Mouse (Mus musculus): ENCODE measurements around the gene Klhdc9. TPM values are rescaled to one million over a fixed set of nuclear protein-coding genes. Genes with fewer than 3 reads are reported as not detected.
"Not testable (repeated sequence)": the region's sequence is repeated elsewhere in the genome, so short reads cannot be mapped to it uniquely, and the experiment has no call there.

Gene Klhdc9
- total RNA-seq, 2 experiments from 2014 or later, result 4.4 to 4.8 TPM

DNA sequence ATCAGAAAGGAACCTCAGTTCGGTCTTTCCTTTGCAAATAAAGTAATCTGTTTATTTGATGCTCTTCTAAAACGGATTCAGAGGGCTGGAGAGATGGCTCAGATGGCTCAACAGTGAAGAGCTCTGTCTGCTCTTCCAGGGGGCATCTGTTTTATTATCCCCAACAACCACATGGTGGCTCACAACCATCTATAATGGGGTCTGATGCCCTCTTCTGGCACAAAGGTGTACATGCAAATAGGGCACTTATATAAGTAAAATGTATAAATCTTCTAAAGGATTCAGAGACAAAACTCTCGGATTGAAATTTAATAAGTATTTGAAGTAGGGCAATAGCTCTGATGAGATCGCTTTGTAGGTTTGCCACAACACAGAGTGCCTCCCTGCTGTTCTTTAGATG lies 2.2 kb downstream of the Klhdc9 start:
- intact Hi-C loops (cut with DNase I), result no loop called here
- DNase-seq, result no peak

DNA sequence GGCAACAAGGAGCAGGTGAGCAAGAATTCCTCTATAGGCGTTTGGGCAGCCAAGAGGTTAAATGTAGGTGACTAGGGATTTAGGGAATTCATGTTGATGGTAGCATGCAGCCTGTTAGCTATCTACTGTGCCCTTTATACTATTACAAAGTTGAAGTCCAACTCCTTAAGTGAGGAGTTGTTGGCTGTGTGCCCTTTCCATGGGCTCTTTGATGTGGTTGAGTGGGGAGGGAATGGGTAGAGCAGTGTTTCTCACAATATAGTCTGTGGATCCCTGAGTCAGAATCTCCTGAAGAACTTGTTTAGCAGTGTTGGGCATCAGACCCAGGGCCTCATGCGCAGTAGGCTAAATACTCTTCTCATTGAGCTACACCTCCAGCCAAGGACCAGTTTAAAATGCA lies 3.8 kb downstream of the Klhdc9 start:
- DNase-seq, result no peak
- intact Hi-C loops (cut with DNase I), result no loop called here

DNA sequence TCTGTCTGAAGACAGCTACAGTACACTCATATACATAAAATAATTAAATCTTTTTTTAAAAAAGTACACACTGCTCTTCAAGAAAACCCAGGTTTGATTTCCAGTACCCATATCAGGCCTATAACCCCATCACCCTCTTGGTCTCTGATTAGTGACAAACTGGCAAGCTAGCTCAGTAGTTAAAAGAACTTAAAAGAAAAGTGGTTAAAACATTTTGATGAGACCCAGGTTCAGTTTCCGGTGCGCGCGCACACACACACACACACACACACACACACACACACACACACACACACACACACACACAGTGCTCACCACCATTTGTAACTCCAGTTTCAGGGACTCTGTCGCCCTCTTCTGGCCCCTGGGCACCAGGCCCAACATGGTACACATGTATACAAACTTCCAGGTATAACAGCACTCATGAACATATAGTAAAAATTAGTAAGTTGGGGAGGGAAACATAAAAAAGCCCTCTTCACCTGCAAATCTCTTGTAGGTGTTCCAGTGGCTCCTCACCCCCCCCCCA lies 4.7 kb downstream of the Klhdc9 start:
- intact Hi-C loops (cut with DNase I), result no loop called here

DNA sequence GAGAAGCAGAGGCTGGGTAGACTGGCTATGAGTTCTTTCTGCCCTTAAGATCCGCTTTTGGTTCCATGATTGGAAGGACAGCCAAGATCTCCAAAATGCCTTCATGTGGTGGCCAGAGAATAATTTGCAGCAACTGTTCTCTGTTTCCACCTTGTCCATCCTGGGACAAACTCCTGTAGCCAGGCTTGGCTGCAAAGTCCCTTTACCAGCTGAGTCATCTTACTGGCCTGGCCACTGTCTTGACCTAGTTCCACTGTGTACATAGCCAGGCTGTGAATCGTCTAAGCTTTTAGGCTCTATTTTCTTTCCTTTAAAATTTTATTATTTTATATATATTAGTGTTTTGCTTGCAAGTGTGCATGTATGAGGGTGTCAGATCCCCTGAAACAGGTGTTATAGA lies 11.4 kb downstream of the Klhdc9 start:
- intact Hi-C loops (cut with DNase I), result no loop called here
- DNase-seq, result no peak

More for the DNA sequence above, 4.7 kb downstream of the Klhdc9 start:
- no peak for DNase-seq

DNA sequence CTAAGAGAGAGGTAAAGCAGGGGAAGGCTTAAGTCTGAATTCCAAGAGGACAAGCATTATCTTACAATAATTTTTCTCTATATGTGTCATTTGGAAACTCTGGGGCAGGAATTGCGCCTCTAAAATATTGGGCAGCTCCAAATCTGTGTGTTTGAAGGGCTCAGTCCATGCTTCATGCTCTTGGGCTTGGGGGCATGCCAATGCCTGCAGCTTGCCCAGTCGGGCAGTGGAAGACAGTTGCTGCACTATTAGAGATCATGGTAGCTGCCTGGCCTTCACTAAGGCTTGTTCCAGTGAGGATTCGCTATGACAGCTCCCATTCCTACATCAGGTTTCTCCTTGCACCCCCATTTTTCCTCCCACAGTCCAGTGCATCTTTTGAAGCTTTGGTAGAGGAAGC lies 11.9 kb downstream of the Klhdc9 start:
- intact Hi-C loops (cut with DNase I), result no loop called here
- DNase-seq, result no peak

DNA sequence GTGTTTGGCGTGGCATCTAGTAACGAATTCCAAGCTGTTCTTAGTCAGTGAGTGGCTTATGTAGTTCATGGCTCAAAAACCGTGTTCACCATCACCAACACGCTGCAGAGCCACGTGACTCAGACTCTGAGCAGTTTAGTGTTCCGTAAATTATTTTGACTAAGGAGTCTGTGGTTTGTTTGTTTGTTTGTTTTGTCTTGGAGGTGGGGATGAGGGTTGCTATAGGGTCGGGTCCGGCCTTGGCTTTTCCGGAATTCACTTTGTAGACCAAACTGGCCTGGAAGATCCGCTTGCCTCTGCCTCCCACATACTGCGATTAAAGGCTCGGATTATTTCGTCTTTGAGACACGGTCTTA lies 14.5 kb downstream of the Klhdc9 start:
- DNase-seq, result no peak
- intact Hi-C loops (cut with DNase I), result no loop called here

DNA sequence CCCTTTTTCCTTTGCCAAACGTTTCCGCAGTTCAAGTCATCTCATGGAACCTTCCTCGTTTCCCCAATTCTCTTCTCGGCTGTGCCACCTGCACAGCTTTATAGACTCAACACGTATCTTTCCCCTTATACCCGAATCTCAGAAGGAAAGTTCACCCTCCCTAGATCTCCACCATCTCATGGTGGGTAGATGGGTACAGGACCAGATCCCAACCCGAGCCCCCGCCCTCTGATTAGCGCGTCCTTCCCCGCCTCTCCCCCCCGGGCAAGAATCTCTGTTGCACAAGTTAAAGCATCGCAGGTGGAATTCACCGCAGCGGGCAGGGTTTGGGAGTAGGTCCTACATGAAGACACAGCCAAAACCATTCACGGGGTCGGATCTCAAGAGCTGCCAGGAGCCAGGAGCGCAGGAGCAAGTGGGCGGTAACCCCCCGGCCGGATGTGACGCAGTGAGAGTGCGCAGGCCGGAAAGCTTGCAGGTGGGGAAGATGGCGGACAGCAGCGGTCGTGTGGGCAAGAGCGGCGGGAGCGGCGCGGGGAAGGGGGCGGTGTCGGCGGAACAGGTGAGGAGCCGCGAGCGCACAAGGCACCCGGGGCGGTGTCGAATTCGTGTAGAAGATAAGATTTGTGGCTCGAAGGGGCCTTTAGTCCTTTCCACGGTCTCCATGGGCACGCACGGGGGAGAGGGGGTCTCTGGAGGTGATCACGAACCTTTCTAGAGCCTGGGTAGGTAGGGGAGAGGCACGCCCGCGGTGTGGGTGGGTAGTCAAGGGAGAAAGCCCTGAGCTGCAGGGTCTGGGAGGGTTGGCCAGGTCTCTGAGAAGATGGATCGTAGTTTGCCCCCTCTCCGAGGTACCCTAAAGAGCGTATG lies 15.1 kb downstream of the Klhdc9 start, which contains the start of the genes Nit1 and Pfdn2:
Gene Nit1 (minus strand): TSS at position 422 of the 870 bp plus-strand sequence.
Gene Pfdn2 (plus strand): TSS at position 446 of the 870 bp plus-strand sequence.
- intact Hi-C loops (cut with DNase I), result no loop called here
- peak; percentile 91 for DNase-seq

DNA sequence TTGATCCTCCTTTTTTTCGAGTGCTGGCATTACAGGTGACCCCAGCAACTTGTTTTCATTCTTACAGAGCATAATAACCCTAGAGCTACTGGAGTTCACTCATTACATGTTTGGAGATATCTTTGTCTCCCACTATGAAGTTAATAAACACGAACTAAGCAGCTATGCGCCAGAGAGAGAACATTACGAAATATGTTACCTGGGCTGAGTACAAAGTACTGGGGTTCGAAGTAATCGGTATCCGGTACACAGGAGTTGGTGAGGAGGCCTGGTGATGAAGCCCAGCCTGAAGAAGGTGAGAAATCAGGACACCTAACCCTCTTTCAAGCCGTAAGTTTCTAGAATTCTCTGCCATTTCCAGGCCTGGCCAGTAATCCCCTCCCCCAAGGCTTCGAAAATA lies 15.9 kb downstream of the Klhdc9 start:
- DNase-seq, result no peak
- intact Hi-C loops (cut with DNase I), result no loop called here

DNA sequence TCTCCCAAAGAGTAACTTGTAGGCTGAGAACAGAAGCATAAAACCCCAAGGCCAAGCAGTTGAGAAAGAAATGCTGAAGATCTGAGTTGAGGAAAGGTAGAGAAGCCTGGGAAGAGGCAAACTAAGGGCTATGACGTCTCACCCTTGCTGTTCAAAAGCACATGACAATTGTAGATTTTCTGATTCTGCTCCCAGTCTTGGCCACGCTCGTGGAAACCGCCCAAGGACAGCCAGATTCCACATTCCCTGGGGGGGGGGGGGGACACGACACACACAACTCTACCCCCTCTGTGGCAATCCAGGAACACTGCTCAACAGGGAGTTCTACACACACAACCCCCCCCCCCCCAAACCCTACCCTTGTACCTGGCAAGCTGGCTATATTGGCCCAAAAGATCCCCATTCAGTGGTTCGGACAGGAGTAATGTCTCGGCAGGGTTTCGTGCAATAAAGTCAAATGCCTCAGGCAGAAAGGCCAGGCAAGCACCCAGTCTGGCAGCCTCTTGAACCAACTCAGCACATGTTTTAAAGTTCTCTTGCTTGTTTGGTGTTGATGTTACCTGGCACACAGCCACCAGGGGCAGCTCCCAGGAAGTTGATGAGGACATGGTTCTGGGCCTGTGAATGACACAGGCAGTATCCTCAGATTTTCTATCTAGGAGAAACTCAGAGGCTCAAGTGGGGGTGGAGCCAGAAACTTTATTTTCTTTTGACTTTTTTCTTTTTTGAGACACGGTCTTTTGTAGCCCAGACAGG lies 16.5 kb downstream of the Klhdc9 start:
- no peak for DNase-seq
- intact Hi-C loops (cut with DNase I), result no loop called here

DNA sequence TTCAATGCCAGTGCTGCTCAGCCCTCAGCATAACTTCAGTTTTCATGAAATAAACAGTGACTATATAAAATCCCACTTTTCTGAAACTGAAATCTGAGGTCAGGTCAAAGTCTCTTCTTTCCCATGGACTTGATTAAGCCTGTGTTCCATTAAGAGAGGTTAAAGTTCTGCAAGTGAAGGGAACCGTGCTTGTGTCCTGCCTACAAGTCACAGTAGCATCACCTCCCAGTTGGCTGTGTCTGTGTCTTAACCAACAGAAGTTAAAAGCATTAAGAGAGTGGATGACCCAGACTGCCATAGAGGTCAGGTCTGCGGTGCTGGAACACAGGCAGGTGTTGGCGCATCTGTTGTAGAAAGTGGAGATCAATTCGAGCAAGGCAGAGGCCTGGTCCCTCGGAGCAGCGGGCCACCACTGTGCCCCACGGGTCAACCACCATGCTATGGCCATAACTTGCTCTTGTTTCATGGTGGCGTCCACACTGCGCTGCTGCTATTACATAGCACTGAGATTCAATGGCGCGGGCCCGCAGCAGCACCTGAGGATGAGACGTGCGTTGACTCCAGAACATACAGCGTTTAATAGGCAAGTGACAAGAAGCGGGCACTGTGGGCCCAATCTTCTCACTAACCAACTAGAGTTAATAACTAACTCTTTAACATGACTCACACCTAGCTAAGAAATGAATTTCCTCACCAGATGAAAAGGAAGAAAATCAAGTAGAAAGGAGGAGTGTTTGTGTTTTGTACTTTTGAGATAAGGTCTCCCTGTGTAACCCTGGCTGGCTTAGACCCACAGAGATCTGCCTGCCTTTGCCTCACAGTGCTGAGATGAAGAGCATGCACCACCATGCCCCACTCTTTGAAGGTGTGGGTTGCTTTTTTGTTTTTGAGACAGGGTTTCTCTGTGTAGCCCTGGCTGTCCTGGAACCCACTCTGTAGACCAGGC lies 18.1 kb downstream of the Klhdc9 start:
- intact Hi-C loops (cut with DNase I), result no loop called here

DNA sequence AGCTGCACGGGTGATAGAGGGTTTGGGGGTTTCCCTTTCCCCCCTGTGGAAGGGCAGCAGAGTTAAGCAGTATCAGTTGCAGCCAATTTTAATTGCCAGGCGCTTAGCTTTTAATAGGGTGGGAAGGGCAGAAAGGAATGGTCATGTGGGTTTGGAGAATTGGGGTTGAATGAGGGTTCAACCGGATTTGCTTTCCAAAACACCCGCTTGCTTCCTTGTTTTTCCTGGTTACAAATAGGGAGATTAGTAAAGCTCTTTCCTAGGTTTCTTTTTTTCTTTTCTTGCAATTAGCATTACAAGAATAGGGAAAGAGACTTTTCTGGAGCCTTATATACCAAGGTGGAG lies 30.4 kb downstream of the Klhdc9 start:
- no peak for DNase-seq
- intact Hi-C loops (cut with DNase I), result no loop called here

More for the DNA sequence above, 18.1 kb downstream of the Klhdc9 start:
- no peak for DNase-seq

DNA sequence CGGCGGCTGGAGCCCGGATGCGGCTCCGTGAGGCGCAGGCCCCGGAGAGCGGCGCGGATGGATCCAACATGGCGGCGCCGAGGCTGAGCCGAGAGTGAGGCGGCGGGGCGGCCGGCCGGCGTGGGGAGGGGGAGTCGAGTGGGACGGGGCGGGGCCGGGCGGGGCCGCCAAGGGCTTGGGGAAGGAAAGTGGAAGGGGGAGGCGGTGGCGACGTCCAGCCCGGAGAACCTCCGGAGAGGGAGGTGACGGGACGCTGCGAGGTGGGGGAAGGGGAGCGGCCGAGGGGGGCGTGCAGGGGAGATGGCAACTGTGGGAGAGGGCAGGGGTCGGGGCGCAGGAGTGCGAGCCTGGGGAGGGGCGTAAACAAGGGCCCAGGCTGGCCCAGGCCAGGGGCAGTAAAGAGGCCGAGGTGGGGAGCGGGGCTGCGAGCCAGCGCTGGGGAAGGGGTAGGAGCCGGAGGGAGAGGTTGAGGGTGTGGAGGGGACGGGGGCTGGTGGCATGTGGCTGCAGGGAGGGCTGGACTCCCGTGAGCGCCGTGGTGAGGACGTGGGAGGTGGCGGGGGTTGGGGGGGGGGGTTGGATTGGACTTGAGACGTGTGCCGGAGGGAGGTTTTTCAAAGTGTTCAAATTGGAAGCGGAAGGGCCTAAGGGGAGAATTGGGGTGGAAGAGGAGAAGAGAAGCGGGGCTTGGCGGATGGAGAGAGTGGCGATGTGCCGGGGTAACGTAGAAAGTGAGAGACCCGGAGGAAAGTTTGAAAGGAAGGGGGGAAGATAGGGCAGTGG lies 31.0 kb downstream of the Klhdc9 start:
- peak; percentile 89 for DNase-seq
- intact Hi-C loops (cut with DNase I), result no loop called here

DNA sequence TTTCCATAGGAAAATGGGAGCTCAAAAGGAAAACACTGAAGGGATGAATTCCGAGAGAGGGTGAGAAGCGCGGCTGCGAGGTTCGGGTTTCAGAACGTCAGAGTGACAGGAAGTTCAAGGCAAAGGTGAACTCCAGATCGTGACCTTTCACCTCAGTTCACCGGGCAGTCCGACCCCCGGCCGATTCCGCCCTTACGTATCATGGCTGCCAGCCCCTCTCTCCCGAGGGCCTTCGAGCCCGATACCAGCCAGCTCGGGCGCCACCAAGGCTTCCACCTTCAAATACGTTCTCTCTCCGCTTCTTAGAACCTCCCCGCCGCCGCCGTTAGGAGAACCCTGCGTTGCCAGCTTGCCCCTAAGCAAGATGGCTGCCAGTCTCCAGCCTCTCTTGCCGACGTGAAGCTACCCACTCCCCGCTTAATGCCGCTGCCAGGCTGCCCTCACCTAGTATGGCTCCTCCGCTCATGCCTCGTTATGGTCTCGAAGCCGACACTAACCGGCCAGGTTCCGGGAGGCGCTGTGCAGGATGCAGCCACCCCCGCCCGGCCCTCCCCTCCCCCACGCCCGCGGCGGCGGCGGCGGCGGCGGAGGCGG lies 31.7 kb downstream of the Klhdc9 start, which contains the start of gene Dedd:
Gene Dedd (plus strand): TSS at position 307 of the 594 bp plus-strand sequence.
- intact Hi-C loops (cut with DNase I), result no loop called here
- peak; percentile 94 for DNase-seq

DNA sequence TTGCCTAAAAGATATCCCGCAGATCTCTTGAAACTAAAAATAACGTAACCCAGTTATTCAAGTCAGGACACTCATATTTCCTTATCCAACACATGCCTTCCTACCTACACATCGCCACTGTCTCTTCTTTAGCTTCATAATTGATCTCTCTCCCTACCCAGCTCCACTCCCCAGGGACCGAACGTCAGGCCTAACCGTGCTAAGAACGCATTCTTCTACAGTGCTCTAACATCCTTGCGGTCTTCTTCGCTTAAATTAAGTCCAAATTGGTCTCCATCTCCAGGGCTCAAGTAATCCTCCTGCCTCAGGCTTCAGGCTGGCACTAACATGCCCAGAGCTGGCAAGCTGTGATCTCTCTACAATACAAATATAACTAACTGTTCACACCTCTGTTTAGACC lies 32.4 kb downstream of the Klhdc9 start:
- intact Hi-C loops (cut with DNase I), result no loop called here
- peak; percentile 19 for DNase-seq

DNA sequence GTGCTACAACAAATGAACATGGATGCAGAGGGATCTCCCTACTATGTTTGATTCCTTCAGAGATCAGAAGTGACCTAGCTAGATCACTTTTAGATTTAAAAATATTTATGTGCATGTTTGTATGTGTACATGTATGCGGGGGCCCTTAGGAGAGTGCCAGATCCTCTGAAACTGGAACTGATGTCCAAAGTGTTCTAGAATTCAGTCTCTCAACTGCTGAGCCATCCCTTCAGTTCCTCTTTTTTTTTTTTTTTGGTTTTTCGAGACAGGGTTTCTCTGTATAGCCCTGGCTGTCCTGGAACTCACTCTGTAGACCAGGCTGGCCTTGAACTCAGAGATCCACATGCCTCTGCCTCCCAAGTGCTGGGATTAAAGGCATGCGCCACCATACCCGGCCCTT lies 34.0 kb downstream of the Klhdc9 start:
- intact Hi-C loops (cut with DNase I); DNase-seq: not testable (repeated sequence)

DNA sequence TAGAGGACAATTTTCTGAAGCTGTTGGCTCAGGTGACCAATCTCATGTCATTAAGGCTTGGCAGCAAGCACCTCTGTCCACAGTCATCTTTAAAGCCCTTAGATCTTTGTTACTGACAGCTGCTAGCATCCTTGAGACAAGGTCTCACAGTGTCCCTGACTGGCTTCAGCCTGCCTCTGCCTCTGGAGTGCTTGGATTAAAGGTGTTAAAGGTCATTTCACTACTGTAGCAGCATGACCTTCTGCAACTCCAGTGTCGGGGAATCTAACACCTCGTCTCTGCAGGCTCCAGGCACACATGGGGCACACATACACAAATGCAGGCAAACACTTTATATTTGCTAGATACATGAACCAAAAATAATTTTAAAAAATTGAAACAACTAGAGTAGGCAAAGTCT lies 35.0 kb downstream of the Klhdc9 start:
- intact Hi-C loops (cut with DNase I), result no loop called here
- DNase-seq, result no peak

DNA sequence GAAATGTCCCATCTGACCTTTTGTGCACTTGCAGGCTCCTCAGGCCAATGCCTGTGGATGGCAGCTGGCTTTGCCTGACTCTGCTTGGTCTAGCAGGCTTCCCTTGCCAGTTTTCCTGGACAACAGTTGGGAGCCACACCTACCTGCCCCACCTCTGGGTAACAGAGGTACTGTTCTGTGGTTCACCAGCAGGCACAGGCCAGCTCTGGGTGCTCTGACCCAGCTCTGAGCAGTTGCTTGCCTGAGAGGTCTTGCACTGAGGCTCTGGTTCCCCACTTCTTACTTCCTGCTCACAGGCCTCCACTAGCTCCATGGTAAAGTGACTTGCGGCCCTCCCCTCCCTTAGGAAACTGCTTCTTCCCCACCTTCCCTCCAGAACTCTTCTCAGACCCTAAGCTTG lies 38.6 kb downstream of the Klhdc9 start:
- DNase-seq, result no peak
- intact Hi-C loops (cut with DNase I), result no loop called here

DNA sequence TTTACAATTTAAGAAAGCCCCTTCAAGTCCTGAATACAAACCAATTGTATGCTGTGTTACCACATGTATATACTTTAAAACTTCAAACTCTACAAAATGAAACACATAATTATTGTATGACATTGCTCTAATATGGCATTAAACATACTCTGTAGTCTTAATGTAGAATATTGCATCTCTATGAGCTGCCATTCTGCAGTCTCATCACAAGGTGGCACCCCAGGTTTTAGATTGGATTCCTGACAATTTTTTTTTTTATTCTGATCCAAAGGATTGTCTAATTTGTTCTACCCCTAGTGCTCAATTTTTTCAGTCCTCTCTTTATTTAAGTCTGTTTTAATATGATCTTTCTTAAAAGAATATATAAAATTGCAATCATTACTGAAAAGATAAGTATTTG lies 39.2 kb downstream of the Klhdc9 start:
- DNase-seq, result no peak
- intact Hi-C loops (cut with DNase I), result no loop called here

DNA sequence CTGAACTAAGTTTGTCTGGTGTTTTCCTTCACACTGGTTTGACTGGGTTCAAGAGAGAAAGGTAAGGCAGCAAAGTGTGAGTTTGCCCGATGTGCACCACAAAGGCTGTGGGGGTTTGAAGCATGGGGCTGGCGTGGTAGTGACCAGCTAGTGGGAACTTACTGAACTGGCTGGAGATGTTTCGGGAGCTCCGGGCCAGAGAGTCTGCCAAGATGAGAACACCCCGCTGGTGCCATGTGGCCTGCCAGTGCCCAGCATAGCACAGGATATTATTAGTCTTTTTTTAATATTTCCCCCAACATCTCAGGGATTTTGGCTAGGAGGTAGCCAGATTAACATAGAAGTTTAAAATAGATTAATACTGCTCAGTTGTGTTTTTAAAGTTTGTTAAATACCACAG lies 40.4 kb downstream of the Klhdc9 start:
- DNase-seq, result no peak

More for the DNA sequence above, 40.4 kb downstream of the Klhdc9 start:
- intact Hi-C loops (cut with DNase I), result no loop called here

All from left cerebral cortex, postnatal 4 days (tissue).